Mouse (Mus musculus) midbrain, embryonic 13.5 days (tissue): ENCODE data around the gene Neurl2. TPM values are rescaled to one million over a fixed set of nuclear protein-coding genes. Genes with fewer than 3 reads are reported as not detected.
A peak's percentile ranks its signal among the peaks of the same experiment; 100 is the strongest.
"Not testable (repeated sequence)": the region's sequence is repeated elsewhere in the genome, so short reads cannot be mapped to it uniquely, and the experiment has no call there.

Experiments used
- ATAC-seq: fragments of 200-750 bp; cut with Nextera tagmentation; 2 replicates; pipeline ENCODE4 v1.8.0; 2017; ENCODE audit warnings: mild to moderate bottlenecking, moderate TSS enrichment, moderate library complexity
- H3K27ac ChIP-seq: fragments of 300-500 bp; sonication (generic); 2 replicates; pipeline ENCODE4 v1.5.1; 2015; ENCODE audit warnings: inconsistent platforms, mild to moderate bottlenecking, moderate library complexity
- H3K27me3 ChIP-seq: fragments of 300-500 bp; sonication (generic); 2 replicates; pipeline ENCODE4 v1.6.1; 2015; ENCODE audit warnings: mild to moderate bottlenecking, inconsistent platforms
- H3K36me3 ChIP-seq: fragments of 300-500 bp; sonication (generic); 2 replicates; pipeline ENCODE4 v1.6.1; 2015; ENCODE audit warnings: mild to moderate bottlenecking, inconsistent platforms
- H3K4me1 ChIP-seq: fragments of 300-500 bp; sonication (generic); replicated peaks from 2 replicates; pipeline ENCODE4 v1.6.1; 2015; ENCODE audit warnings: inconsistent platforms
- H3K4me2 ChIP-seq: fragments of 300-500 bp; sonication (generic); replicated peaks from 2 replicates; pipeline ENCODE4 v1.6.1; 2015; ENCODE audit warnings: moderate library complexity, mild to moderate bottlenecking, inconsistent platforms
- H3K4me3 ChIP-seq: fragments of 300-500 bp; sonication (generic); replicated peaks from 2 replicates; pipeline ENCODE4 v1.5.1; 2015; ENCODE audit warnings: mild to moderate bottlenecking, inconsistent platforms
- H3K9ac ChIP-seq: fragments of 300-500 bp; sonication (generic); replicated peaks from 2 replicates; pipeline ENCODE4 v1.6.1; 2015; ENCODE audit warnings: mild to moderate bottlenecking, inconsistent platforms
- H3K9me3 ChIP-seq: fragments of 300-500 bp; sonication (generic); 2 replicates; pipeline ENCODE4 v1.6.1; 2016; ENCODE audit warnings: mild to moderate bottlenecking, inconsistent platforms
- WGBS: fragments of 180-500 bp; shearing (Covaris S2); methylation state at CpG from one replicate; pipeline ENCODE4 v1.1.7; 2015; 5-methylcytosine and 5-hydroxymethylcytosine counted together
- polyA plus RNA-seq: library from polyadenylated mRNA; unstranded; fragments of >200 nt; fragmentation: Nextera tagmentation; extraction: Ambion mirVana; gene quantifications from 2 replicates; pipeline ENCODE4 v1.2.1, GENCODE M21; 2015

Gene Neurl2
- polyA plus RNA-seq, 1 experiment from 2014 or later, result 4.7 TPM

DNA sequence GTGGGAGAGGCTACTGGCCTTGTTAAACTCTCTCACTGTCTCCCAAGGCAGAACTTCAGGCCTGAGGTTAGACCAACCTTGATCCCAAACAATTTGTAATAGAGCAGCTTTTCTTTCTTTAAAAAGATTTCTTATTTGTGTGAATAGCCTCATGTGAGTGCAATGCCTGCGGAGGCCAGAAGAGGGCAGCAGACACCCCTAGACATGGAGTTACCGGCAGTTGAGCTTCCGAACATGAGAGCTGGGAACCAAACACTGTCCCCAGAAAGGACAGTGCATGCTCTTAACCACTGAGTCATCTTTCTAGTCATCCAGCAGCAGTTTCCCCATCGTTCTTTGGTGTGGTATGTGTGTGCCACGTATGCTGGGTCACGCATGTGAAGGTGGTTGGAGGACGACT is 34.3 kb upstream of the Neurl2 start:
- Histone ChIP-seq H3K9ac (no peak overlapping the region), H3K36me3 (no peaks in the 10 kb centered on the region), H3K27ac (no peak overlapping the region), H3K4me1 (no peaks in the 10 kb centered on the region), H3K4me3 (no peak overlapping the region), H3K27me3 (no peaks in the 10 kb centered on the region), H3K9me3 (no peaks in the 10 kb centered on the region), H3K4me2 (no peak overlapping the region)
- ATAC-seq, result no peak
- WGBS, result 91% methylated on average over 7 of the region's 7 CpGs

DNA sequence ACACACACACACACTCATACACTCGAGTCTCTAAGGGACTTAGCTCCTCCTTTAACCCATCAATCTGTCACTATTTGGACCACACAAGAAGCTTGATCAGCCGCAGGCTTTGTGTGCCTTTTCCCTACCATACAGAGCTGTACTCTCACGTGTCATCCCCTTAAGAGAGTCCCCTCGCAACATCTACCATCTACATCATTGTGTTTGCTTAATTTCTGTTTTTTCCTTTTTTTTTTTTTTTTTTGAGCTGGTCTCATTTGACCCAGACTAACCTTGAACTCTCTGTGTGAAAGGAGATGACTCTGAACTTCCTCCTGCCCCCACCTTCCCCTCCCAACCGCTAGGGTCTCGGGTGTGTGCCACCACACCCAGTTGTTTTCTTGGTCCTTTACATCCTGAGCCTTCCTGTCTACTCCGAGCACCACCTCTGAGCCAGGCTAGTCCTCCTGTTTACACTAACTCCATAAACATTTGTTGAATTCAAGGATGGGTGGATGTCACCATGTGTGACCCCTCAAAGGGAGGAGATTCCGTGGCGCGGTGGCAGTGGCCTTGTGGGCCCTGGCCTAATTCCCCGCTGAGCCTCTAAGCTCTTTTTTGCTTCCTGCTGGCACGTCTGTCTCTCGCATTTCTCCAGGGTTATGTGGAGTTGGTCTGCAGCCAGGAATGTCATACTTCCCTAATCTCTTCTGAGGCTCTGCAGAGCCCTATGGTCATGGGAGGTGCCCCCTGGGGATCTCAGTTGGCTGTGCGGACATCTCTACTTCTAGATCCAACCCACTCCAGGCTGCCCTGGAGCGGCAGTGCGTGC is 33.7 kb upstream of the Neurl2 start:
- ATAC-seq, result no peak
- no peak overlapping the region for H3K27ac ChIP-seq
- 72% methylated on average over 16 of the region's 16 CpGs for WGBS
- H3K36me3 ChIP-seq, result no peaks in the 10 kb centered on the region
- 0 out of 2 replicates have a peak, but pooled peaks cover 3% of the 10 kb centered on the region for H3K4me1 ChIP-seq
- H3K27me3 ChIP-seq, result no peaks in the 10 kb centered on the region
- no peak overlapping the region for H3K9ac ChIP-seq
- H3K4me3 ChIP-seq, result no peak overlapping the region
- no peak overlapping the region for H3K4me2 ChIP-seq
- H3K9me3 ChIP-seq, result no peaks in the 10 kb centered on the region

DNA sequence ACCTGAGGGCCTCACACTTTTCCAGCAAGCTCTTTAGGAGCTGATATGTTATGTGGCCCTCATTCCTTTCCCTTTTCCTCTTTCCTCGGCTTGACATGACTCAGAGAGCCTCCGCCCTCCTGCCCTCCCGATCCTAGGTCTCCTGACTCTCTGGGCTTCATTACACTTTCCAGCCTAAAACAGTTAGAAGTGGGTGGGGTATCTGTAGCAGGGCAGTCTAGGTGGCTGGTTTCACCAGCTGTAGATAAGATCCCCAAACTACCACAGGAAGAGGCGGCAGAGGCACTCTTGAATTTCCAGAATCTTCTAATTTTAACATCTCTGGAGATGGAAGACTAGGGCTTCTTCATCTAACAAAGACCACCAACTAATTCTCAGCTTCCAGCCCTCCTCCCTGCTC is 31.3 kb upstream of the Neurl2 start:
- 82% methylated on average over 4 of the region's 4 CpGs for WGBS
- no peak overlapping the region for H3K4me2 ChIP-seq
- no peak overlapping the region for H3K9ac ChIP-seq
- no peak for ATAC-seq
- no peak overlapping the region for H3K27ac ChIP-seq
- no peak overlapping the region for H3K4me3 ChIP-seq
- H3K27me3 ChIP-seq, result peaks cover 8% of the 10 kb centered on the region
- no peaks in the 10 kb centered on the region for H3K36me3 ChIP-seq
- H3K4me1 ChIP-seq, result 0 out of 2 replicates have a peak, but pooled peaks cover 3% of the 10 kb centered on the region
- no peaks in the 10 kb centered on the region for H3K9me3 ChIP-seq

DNA sequence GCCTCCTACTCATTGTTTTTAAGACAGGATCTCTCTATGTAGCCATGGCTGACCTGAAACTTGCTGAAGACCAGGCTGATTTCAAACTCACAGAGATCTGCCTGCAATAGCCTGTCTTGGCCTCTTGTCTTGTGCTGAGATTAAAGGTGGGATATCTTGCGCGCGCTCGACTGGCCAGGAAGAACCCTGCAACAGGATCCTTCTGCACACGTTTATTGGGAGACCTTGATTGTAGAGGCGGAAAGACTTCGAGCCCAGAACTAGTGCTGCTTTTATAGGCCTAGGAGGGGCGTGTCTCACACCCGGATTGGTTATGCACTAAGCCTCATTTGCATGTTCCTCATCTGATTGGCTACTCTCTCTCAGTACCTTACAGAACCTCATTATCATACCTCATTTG is 30.2 kb upstream of the Neurl2 start:
- not testable (repeated sequence) for H3K4me3 ChIP-seq, ATAC-seq, H3K9me3 ChIP-seq, H3K9ac ChIP-seq, H3K36me3 ChIP-seq, H3K27ac ChIP-seq, H3K4me2 ChIP-seq, H3K4me1 ChIP-seq
- WGBS, result 92% methylated on average over 9 of the region's 9 CpGs
- peaks cover 16% of the 10 kb centered on the region for H3K27me3 ChIP-seq

DNA sequence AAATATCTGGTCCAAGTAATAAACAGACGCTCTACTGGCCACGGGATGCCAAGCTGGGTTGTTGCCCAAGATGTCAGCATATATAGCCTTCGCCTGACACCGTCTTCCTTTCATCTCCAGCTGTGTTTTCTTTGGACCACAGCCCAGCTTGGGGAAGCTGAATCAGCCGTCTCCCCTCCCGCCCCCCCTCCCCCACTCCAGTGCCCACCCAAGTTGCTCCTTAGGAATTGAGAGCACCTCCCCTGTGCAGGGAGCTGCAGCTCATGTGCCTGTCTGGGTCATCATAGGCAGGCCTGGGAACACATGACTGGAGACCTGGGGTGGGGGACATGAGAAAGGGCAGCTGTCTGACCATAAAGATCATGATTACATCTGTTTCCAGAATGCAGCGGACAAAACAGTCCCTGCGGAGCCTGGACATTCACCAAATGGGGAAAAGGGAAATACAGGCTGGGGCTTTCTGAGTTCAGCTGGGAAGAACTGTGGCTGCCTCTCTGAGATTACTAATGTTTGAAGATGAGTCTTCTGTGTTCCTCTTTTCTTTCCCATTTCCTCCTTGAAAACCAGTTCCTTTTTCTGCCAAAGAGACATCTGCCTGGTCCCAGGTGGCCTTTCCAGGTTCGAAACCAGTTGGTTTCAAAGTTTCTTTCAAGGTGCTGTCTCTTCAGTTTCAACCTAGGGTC is 29.1 kb upstream of the Neurl2 start:
- Histone ChIP-seq H3K4me1 (peaks cover 13% of the 10 kb centered on the region), H3K4me2 (no peak overlapping the region), H3K27ac (no peak overlapping the region; the same call in 1 of the 2 replicates), H3K36me3 (no peaks in the 10 kb centered on the region), H3K27me3 (peaks cover 26% of the 10 kb centered on the region), H3K4me3 (no peak overlapping the region), H3K9me3 (no peaks in the 10 kb centered on the region), H3K9ac (no peak overlapping the region)
- WGBS, result 53% methylated on average over 9 of the region's 9 CpGs
- no peak for ATAC-seq

DNA sequence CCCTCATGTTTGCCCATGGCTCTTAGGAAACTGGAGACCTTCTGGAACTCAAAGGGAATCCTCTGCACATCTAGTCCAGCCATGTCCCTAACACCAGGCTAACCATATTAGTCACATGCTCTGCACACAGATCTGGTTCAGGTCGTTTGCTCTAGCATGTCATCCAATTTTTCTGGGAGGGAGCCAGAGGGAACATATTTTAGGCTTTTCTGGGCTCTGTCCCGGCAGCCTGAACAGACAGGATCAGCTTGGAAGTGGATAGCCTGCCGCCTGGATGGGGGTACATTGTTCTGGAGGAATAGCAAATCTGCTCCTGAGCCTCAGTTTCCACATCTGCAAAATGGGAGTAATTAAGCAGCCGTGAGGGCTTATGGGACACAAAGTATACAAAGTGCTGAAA is 27.8 kb upstream of the Neurl2 start:
- ATAC-seq, result no peak
- Histone ChIP-seq H3K4me2 (no peak overlapping the region), H3K9me3 (no peaks in the 10 kb centered on the region), H3K9ac (no peak overlapping the region), H3K27me3 (peaks cover 39% of the 10 kb centered on the region), H3K4me3 (no peak overlapping the region), H3K36me3 (no peaks in the 10 kb centered on the region), H3K27ac (no peak overlapping the region), H3K4me1 (peaks cover 26% of the 10 kb centered on the region)
- WGBS, result 82% methylated on average over 4 of the region's 4 CpGs

DNA sequence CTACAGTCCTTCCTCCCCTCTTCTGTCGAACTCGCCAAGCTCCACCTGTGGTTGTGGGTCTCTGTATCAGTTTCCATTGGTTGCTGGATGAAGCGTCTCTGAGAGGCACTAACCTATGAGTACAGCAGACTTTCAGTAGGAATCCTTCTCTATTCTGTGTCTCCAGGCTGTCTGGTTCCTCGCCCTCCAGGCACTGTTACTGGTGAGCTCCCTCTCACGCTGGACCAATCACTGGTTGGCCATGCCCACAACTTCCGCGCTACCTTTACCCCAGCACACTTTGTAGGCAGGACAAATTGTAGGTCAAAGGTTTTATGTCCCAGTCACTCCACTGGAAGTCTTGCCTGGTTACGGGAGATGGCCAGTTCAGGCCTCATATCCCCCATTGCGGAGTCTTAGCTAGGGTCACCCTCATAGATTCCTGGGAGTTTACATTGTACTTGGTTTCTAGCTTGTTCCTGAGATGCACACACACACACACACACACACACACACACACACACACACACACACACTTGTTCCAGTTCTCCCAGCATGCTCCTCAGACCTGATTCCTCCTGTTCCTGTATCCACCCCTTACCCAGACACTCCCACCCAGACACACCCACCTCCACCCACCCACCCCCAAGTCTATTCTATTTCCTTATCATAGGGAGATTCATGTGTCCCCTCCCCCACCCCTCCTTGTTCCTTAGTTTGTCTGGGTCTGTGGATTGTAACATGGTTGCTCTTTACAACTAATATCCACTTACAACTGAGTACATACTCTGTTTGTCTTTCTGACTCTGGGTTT is 26.6 kb upstream of the Neurl2 start:
- peaks cover 48% of the 10 kb centered on the region for H3K27me3 ChIP-seq
- H3K4me3 ChIP-seq, result no peak overlapping the region
- 65% methylated on average over 9 of the region's 9 CpGs for WGBS
- no peaks in the 10 kb centered on the region for H3K9me3 ChIP-seq
- no peak overlapping the region for H3K27ac ChIP-seq
- no peak for ATAC-seq
- no peak overlapping the region for H3K4me2 ChIP-seq
- H3K4me1 ChIP-seq, result peaks cover 27% of the 10 kb centered on the region
- H3K9ac ChIP-seq, result no peak overlapping the region
- H3K36me3 ChIP-seq, result no peaks in the 10 kb centered on the region

DNA sequence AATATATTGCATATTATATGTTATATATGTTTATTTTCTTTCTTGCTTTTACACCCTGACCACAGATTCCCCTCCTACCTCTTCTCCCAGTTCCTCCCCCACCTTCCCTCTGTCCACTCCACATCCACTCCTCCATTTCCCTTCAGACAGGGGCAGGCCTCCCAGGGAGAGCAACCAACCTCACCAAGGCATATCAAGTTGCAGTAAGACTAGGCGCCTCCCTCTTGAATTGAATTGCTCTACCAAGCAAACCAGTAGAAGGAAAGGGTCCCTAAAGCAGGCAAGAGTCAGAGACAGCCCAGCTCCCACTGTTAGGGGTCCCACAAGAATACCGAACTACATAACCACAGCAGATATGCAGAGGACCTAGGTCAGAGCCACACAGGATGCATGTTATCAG is 25.9 kb upstream of the Neurl2 start:
- Histone ChIP-seq H3K36me3 (no peaks in the 10 kb centered on the region), H3K9me3 (no peaks in the 10 kb centered on the region), H3K4me2 (no peak overlapping the region), H3K9ac (no peak overlapping the region), H3K4me3 (no peak overlapping the region), H3K27me3 (peaks cover 49% of the 10 kb centered on the region), H3K4me1 (peaks cover 27% of the 10 kb centered on the region), H3K27ac (no peak overlapping the region)
- 62% methylated on average over 2 of the region's 2 CpGs for WGBS
- no peak for ATAC-seq

DNA sequence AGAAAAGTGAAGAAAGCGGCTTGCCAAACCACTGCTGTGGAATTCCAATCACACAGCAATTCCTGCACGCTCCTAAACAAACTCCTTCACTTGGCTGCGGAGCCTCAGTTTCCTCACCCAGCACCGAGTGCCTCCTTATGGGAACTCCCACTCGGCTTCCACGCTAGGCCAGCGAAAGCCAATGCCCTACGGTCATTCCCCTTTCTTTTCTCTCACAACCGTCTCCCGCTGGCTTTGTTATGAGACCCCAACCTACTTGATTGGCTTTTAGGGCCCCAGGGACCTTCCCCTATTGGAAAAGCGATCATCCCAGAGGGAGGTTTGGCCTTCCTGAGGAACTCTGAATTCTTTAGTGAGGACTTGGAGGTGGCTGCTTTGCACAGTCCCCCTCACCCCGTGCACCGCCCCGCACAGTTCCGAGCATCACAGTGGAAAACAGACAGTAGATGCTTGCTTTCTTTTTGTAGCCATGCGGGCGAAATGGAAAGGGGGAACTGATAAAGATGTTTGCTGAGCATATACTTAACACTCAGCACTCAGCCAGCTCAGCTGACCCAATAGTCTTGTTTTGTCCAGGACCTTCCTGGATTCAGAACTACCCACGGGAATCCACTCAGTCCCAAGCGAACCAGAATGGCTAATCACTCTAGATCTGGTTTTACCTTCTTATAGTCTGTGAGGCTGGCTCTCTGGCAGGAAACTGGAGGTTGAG is 24.7 kb upstream of the Neurl2 start:
- ATAC-seq, result peak; percentile 57
- peak overlapping the region; percentile 68 for H3K9ac ChIP-seq
- 2% methylated on average over 19 of the region's 19 CpGs for WGBS
- no peak overlapping the region for H3K27ac ChIP-seq
- peak overlapping the region; percentile 48 for H3K4me3 ChIP-seq
- H3K36me3 ChIP-seq, result no peaks in the 10 kb centered on the region
- H3K27me3 ChIP-seq, result peaks cover 49% of the 10 kb centered on the region
- H3K4me1 ChIP-seq, result peaks cover 27% of the 10 kb centered on the region
- no peaks in the 10 kb centered on the region for H3K9me3 ChIP-seq
- H3K4me2 ChIP-seq, result peak overlapping the region; percentile 93

DNA sequence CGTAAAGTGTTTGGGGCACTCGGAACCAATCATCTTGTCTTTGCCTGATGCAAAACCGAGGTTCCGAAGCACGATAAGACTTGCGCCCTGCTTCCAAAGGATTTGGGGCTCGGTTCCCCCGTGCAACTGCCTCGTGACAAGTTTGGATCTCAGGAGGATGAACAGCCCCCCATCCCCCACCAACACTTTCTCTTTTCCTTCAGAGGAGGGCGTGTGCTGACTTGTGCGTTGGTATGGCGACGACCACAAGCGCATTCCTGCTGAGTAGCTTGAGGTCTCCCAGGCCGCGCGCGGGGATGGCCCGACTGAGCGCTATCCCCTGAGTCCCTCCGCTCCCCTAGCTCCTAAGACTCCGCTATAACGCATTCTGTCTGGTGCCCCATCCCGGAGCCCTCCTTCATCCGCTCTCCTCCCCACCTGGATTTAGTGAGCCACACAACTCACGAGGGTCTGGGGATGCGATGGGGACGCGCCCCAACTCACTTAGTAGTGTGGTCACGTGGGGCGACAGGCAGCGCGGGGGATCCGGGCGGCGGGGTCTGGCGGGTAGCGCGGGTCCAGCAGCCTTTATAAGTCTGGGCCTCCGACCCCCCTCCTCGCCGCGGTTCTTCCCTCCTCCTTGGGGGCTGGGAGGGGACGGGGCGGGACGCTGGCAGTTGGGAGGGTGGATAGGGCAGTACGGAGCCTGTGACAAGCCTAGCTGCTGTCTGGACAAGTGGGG is 24.0 kb upstream of the Neurl2 start, which contains the start of gene Pltp:
Gene Pltp, minus strand, starts transcription at position 611 of the 721 bp plus-strand sequence.
- ATAC-seq, result peak; percentile 84
- Histone ChIP-seq H3K4me3 (peak within 1 kb of the TSS; percentile 48), H3K36me3 (no peaks in the 10 kb centered on the region), H3K9me3 (no peaks in the 10 kb centered on the region), H3K27me3 (peaks cover 49% of the 10 kb centered on the region), H3K4me2 (peak within 1 kb of the TSS; percentile 93), H3K27ac (peak within 1 kb of the TSS; percentile 30; the same call in 1 of the 2 replicates), H3K4me1 (peaks cover 24% of the 10 kb centered on the region), H3K9ac (peak within 1 kb of the TSS; percentile 68)
- under 1% methylated on average over 47 of the region's 47 CpGs for WGBS
